Mouse (Mus musculus): ENCODE data around the gene Pan3.

Gene Pan3

GRCm38 (mm10) chr5:147430936-147431839 lies 1.2 kb downstream of the Pan3 start:
- DNase-seq, result peak; percentile 81

- DNase-seq, result no peak
Measured at GRCm38 (mm10) chr5:147432927-147433326, 3.0 kb downstream of the Pan3 start.

- no peak for DNase-seq
Measured at GRCm38 (mm10) chr5:147435224-147435623, 5.3 kb downstream of the Pan3 start.

GRCm38 (mm10) chr5:147435751-147436150 lies 5.8 kb downstream of the Pan3 start:
- no peak for DNase-seq

- no peak for DNase-seq
Measured at GRCm38 (mm10) chr5:147436491-147436890, 6.5 kb downstream of the Pan3 start.

- DNase-seq, result no peak
Measured at GRCm38 (mm10) chr5:147440996-147441507, 11.1 kb downstream of the Pan3 start.

GRCm38 (mm10) chr5:147441979-147442378 lies 12.0 kb downstream of the Pan3 start:
- no peak for DNase-seq

GRCm38 (mm10) chr5:147442741-147443140 lies 12.8 kb downstream of the Pan3 start:
- no peak for DNase-seq

- DNase-seq, result no peak
Measured at GRCm38 (mm10) chr5:147444298-147444697, 14.3 kb downstream of the Pan3 start.

GRCm38 (mm10) chr5:147444757-147445156 lies 14.8 kb downstream of the Pan3 start:
- DNase-seq, result no peak

GRCm38 (mm10) chr5:147445252-147445651 lies 15.3 kb downstream of the Pan3 start:
- DNase-seq, result no peak

GRCm38 (mm10) chr5:147448526-147448925 lies 18.6 kb downstream of the Pan3 start:
- no peak for DNase-seq

GRCm38 (mm10) chr5:147448933-147449332 lies 19.0 kb downstream of the Pan3 start:
- DNase-seq, result peak; percentile 29

- no peak for DNase-seq
Measured at GRCm38 (mm10) chr5:147456491-147456890, 26.5 kb downstream of the Pan3 start.

GRCm38 (mm10) chr5:147459821-147460567 lies 30.0 kb downstream of the Pan3 start:
- no peak for DNase-seq

GRCm38 (mm10) chr5:147463251-147463650 lies 33.3 kb downstream of the Pan3 start:
- DNase-seq, result no peak

- no peak for DNase-seq
Measured at GRCm38 (mm10) chr5:147466361-147466760, 36.4 kb downstream of the Pan3 start.

- no peak for DNase-seq
Measured at GRCm38 (mm10) chr5:147471163-147471562, 41.2 kb downstream of the Pan3 start.

- no peak for DNase-seq
Measured at GRCm38 (mm10) chr5:147473071-147473470, 43.1 kb downstream of the Pan3 start.

GRCm38 (mm10) chr5:147473856-147474255 lies 43.9 kb downstream of the Pan3 start:
- no peak for DNase-seq

GRCm38 (mm10) chr5:147476109-147476508 lies 46.1 kb downstream of the Pan3 start:
- no peak for DNase-seq

- no peak for DNase-seq
Measured at GRCm38 (mm10) chr5:147477106-147477505, 47.1 kb downstream of the Pan3 start.

- no peak for DNase-seq
Measured at GRCm38 (mm10) chr5:147479341-147479740, 49.4 kb downstream of the Pan3 start.

- no peak for DNase-seq
Measured at GRCm38 (mm10) chr5:147484142-147484541, 54.2 kb downstream of the Pan3 start.
